Mouse (Mus musculus) G1E (cell line): ENCODE results near the gene Pigr.

Experiments used
- CTCF ChIP-seq: IDR thresholded peaks from 2 replicates; pipeline ENCODE4 v1.5.1; 2012; ENCODE audit warnings: low read depth, low read length, inconsistent platforms, mixed read lengths
- GATA1 ChIP-seq: IDR thresholded peaks from 2 replicates; pipeline ENCODE4 v1.6.1; 2012; ENCODE audit warnings: borderline replicate concordance, low read length, inconsistent platforms, mixed read lengths
- POLR2AphosphoS5 ChIP-seq: IDR thresholded peaks from 2 replicates; pipeline ENCODE4 v1.6.1; 2012; ENCODE audit warnings: low read depth, low read length, inconsistent platforms; ENCODE audit not compliant: insufficient replicate concordance
- TAL1 ChIP-seq: conservative IDR thresholded peaks from 2 replicates; pipeline ENCODE4 v1.6.1; 2012; ENCODE audit warnings: low read depth, low read length, inconsistent platforms, mixed read lengths

- TF ChIP-seq CTCF (no peak), GATA1 (no peak), TAL1 (no peak), POLR2AphosphoS5 (no peak)
Measured at GRCm38 (mm10) chr1:130840599-130841379, 14.3 kb downstream of the Pigr start.
